Mouse (Mus musculus) left cerebral cortex, adult 9 months (tissue): Measurements from ENCODE around the gene Myrf.
"Not testable (repeated sequence)": the region's sequence is repeated elsewhere in the genome, so short reads cannot be mapped to it uniquely, and the experiment has no call there.

Experiments
- DNase-seq, 2 experiments: peaks; one replicate each; pipeline ENCODE4 v3.0.0; 2022; ENCODE audit warnings: low spot score in 2 of 2

Myrf gene

DNA sequence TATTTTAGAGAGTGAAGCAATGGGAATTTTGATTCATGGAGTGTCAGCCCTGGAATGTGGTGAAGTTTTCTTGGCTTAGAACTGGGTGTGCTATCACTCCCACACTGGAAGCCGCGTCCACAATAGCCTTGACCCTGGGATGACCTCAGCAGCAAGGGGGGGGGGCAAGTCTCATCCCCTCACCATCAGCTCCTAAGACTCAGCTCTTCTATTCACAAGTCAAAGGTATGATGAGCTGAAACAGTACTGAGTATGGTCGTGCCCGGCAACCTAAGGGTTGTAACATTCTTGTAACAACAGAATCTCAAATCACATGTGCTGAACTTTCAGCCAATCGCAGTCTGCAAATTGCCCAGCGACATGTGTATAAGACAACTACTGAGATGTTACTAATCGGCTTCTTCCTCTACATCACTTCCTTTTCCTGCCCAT is 63.6 kb downstream of the Myrf start:
- no peak for DNase-seq

DNA sequence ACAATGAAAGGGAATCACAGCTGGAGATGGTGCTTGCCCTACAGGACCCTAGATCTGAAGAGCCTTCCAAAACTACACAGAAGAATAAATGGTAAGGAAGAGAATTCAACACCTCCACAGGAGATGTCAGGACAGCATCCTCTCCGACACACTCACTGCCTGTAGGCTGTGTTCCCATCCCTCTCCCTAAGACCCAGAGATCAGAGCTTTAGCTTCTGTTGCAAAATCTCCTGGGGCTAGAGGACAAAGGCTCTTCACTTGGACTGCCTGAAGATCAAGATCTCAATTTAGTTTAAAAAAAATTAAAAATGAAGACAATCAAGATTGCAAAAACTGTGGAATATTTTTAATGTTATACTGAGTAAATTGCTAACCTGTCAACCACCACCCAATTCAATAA is 64.1 kb downstream of the Myrf start:
- no peak for DNase-seq

DNA sequence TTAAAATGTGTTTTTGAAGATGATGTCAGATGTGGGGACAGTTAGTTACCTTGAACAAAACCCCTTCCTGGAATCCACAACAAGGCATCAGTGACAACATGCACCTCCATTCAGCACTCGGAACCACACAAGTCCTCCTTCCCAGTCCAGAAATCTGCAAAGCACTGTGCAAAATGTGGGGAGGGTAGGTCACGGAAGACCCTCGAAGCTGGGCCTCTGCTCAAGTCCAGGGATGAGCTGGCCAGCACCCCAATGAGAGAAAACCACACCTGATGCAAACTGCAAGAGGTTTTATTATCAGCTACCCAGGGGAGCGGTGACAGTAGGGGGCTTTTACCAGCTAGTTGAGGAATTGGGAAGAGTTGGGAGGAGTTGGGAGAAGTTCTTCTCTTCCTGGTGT is 65.6 kb downstream of the Myrf start:
- DNase-seq, result no peak

DNA sequence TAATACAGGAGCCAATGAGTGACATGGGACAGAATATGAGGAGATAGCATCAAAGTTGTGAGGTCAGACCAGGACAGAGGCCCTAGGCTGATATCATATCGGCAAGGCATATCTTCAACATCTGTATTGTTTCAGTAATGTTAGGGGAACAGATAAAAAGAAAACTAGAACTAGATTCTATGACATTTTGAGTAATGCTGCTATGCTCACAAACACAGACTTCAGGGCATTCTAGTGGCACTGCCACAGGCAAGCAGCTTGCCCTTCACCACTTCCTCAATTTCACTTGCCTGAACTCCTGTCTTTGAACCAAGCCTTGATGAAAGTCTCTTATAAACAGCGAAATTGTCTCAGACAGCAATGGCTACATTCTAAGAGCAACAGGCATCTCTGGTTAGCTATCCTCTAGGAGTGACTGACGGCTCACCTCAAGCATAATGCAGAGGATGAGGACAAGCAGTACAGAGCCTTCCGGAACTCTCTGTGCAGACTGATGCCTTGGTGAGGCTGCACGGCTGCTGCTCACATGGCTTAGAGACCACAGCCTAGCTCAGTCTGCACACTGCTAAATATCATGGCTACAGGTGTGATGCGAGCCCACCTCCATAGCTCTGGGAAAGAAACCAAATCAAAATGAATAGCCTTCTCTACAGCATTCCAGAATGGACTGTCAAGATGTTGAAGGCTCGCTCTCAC is 66.6 kb downstream of the Myrf start:
- DNase-seq, result no peak

DNA sequence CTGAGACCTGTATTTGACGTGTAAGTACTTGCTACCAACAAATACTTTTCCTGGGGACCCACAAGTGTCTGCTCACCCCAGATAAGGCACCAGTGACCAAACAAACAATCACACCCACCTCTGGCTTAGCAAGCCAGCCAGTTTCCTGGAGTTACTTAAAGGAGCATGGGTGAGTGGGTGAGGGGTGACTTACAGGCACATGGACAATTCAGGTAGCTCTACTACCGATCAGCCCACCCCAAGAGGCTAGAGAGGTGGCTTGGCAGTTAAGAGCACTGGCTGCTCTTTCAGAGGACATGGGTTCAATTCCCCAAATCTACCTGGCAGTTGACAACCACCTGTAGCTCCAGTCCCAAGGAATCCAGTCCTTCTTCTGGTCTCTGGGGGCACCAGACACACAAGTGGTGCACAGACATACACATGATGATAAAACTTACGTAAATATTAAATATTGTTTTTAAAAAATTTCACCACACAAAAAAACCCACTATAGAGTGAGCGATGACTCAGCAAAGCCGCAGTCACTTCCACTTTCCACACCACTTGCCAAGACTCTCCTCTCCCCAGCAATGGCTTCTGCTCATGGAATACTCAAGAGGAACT is 67.3 kb downstream of the Myrf start:
- no peak for DNase-seq

DNA sequence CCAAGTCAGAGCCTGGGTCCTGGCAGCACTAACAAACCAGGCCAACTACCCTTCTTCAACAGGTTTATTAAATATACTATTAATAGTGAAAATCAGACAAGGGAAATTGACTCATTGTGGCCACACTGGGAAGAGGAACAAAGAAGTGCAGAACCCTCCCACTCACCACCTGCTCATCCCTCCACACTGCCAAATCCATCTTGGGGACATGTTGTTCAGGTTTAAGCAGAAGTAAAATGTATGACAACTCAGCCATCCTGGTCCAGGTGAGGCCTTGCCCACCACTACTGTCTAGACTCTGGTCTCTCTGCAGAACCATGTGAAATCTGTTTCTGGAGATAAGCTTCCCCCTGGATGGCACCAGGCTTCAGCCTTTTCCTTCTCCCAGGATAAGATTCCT is 68.7 kb downstream of the Myrf start:
- peak in 1 of 2 experiments; percentile 74 for DNase-seq

DNA sequence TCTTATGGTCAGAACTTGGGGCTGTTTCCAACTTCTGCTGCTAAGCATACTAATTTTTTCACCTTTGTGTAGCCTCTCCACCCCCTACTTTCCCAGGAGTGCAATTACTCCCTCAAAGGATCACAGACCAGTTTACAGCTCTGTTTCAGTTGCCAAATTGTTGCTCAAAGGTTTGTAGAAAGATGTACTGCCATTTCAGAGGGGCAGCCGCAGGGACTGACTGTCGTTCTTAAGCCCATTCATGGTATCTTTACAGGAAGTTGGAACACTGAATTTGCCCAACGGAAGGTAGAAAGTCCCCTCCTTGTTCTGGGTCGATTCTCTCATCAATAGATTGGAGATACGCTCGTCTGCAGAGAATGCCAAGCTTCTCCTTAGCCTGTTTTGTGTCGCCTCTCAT is 69.2 kb downstream of the Myrf start:
- no peak for DNase-seq

DNA sequence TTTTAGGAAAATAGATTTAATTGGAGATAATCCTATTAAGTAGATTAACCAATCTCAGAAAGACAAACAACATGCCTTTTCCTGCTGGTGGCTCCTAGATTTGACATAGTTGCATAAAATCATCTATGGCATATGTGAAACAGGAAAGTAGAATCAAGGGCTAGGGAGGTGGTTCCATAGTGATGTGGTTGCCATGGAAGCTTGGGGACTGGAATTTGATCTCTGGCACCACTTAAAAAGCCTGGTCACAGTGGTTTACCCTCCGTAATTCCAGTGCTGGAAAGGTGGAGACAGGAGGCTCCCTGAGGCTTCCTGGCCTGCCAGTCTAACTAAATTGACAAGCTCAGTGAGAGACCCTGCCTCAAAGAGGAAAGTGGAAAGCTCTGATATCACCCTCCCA is 70.1 kb downstream of the Myrf start:
- DNase-seq, result no peak

DNA sequence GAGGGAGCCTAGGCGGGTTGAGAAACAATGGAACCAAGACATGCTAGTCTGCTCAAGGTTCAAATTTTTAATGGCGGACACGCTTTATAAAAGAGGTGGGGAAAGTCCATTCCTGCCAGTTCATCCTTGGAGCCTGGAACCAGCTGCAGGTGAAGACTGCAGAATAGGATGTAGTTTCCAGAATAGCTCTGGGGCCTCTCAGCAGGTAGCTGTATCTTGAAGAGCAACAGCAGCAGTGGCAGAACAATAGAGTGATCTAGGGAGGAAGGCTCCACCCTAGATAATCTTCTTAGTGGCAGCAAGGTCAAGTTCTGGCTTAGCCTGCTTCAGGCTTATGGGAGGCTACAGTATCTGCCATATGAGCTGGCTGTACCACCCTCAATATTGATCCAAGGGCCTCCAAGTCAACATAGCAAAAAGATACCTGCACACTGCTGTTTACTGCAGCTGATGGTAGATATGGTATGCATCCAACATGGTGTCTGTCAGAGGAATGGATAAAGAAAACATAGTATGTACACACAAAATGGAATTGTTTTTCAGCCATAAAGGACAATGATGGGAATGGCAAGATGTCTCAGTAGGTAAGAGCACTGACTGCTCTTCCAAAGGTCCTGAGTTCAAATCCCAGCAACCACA is 70.7 kb downstream of the Myrf start:
- not testable (repeated sequence) for DNase-seq

DNA sequence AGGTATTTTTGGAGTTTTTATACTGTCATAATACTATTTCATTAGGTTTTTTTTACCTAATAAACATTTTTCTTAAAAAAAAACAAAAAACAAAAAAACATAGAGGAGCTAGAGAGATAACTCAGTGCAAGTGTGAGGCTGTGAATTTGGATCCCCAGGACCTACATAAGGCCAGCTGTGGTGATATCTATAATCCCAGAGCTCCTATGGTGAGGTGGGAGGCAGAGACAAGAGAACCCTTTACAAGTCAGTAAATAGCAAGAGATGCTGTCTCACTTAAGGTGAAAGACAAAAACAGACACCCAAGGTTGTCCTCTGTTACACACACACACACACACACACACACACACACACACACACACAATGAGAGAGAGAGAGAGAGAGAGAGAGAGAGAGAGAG is 71.4 kb downstream of the Myrf start:
- no peak for DNase-seq

DNA sequence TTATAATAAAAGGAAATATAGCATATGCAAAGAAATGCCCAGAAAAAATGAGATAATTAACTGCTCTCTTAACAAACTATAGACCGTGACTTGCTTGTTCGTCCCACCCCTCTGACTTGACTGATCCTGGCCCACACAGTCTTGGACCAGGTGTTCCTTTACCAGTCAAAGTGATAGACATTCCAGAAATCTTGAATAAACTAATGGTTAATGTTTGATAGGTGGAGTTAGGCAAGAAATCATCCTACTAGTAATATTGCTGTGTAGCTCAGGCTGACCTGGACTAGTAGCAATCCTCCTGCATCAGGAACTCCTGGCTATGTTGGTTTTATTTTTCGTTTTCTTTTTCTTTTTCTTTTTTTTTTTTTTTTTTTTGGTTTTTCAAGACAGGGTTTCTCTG is 72.1 kb downstream of the Myrf start:
- DNase-seq, result no peak

DNA sequence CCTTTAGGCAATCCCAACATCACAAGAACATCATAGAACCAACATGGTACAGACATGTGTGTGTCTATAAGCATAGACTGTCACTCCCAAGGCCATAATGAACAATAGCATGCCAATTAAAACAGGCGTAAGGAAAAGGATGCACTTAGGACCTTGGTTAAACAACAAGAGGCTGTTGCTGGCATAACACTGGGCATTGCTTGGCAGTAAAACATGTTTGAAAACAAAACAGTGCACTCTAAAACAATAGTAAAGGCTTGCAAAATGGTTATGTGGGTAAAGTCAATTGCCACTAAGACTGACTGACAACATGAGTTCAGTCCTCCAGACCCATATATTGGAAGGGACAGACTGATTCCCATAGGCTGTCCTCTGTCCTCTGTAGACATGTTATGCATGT is 72.6 kb downstream of the Myrf start:
- DNase-seq, result no peak

DNA sequence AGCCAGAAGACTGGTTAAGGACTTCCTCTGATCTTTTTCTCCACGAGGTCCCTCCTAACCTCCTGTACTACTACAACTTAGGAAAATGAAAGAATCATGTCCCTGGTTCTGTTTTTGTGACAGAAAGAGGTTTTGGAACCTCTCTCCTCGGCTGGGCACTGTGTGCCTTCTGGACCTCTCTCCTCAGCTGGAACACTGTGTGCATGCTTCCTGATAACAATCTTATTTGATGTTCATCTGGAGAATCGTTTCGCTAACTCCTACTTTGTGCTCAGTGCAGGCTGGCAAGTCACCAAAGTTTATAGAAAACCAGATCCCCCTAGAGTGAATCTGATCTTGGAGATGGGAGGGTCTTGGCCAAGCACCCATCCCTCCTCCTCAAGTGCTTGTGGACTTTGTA is 73.4 kb downstream of the Myrf start:
- DNase-seq, result no peak

DNA sequence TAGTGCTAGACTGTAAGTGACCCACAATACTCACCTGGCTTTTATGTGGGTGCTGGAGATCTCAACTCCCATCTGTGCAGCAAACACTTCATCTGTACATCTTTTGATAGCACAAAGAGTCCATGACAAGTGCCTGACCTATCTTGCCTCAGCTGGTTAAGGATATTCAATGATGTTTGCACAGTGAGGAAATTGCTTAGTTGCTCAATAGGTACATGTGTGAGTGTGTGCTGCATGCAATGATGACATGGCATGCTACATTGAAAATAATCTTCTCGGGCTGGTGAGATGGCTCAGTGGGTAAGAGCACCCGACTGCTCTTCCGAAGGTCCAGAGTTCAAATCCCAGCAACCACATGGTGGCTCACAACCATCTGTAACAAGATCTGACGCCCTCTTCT is 74.6 kb downstream of the Myrf start:
- not testable (repeated sequence) for DNase-seq

DNA sequence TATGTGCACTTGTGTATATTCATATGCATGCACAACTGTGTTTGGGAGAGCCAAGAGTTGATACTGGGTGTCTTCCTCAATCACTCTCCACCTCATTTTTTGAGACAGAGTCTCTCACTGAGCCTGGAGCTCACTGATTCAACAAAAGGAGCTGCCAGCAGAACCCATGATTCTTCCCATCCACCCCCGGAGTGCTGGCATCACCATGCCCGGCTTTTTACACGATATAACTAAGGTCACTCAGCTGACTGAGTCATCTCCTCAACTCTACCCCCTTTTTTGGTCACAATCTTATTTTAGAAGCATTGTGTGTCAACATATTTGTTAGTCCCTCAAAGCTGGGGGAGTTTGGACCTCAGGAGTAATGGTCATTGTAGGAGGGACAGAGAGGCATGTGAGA is 76.7 kb downstream of the Myrf start:
- DNase-seq, result no peak
